Mouse (Mus musculus): ENCODE data around the gene Gja8.

- TF ChIP-seq CTCF (IDR thresholded peaks at IDR 0.05) = no peak
- TF ChIP-seq EP300 (IDR thresholded peaks at IDR 0.05) = no peak
Measured at GRCm38 (mm10) chr3:96904851-96905541, 20.8 kb downstream of the Gja8 start, which contains the start of gene Gpr89.
